Mouse (Mus musculus) layer of hippocampus, adult 8-10 months (tissue): ENCODE measurements around the gene Srm. TPM values are rescaled to one million over a fixed set of nuclear protein-coding genes. Genes with fewer than 3 reads are reported as not detected.

Experiments used
- DNase-seq, 2 experiments: peaks; one replicate each; pipeline ENCODE4 v3.0.0; 2022; ENCODE audit warnings: low spot score in 2 of 2
- total RNA-seq, 4 experiments: library from RNA; stranded (reverse); gene quantifications; 2 replicates each; pipeline ENCODE4 v1.2.4; 2022

Gene Srm
- total RNA-seq, 4 experiments from 2014 or later: 66.5 to 78.3 (median 72.2) TPM

DNA sequence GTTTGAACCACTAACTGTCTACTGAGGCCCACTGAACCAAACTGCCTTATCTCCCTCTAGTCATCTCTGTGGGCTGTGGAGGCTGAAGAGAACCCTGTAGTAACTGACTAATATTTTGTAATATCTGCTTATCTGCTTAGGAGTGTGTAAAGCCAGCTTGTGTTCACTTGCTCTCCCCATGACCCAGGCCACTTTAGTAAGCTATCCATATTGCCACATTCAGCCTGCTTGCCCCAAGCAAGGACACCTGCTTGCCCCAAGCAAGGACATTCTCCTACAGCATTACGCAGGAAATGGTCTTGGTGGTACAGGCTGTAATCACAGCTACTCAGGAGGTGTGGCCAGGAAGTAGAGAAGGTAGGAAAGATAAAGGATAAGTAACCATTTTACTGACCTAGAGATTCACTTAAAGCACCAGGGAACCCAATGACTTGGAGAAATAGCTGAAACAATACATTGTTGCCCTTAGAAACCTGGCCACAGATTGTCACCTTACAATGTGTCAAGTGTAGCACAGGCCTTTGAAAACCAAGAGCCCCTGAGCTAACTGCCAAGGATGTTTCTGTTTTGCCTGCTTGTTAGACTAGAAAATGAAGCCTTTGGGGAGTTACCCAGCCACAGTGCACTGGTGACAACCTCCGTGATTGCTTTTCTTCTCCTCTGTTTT is 42.2 kb downstream of the Srm start:
- no peak for DNase-seq

- DNase-seq: no peak
Observed at GRCm38 (mm10) chr4:148635309-148635708, 44.0 kb downstream of the Srm start.

DNA sequence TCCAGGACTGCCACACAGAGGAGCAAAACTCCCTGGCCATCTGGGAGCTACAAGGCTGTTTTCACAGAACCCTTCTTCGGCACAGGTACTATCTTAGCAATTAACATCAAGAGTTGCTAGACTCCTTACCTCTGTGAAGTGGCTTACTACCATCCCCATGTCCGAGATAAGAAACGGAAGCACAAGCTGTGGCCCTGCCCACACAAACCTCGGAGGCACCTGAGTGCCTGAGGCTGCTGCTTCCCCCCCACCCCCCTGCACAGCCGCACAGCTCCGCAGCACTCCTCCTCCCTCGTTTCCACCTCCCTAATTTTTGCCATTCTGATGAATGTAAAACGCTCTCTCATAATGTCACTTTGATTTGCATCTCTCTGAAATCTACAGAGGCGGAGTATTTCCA is 47.0 kb downstream of the Srm start:
- DNase-seq: no peak

GRCm38 (mm10) chr4:148639455-148639854 is 48.2 kb downstream of the Srm start:
- no peak for DNase-seq

DNA sequence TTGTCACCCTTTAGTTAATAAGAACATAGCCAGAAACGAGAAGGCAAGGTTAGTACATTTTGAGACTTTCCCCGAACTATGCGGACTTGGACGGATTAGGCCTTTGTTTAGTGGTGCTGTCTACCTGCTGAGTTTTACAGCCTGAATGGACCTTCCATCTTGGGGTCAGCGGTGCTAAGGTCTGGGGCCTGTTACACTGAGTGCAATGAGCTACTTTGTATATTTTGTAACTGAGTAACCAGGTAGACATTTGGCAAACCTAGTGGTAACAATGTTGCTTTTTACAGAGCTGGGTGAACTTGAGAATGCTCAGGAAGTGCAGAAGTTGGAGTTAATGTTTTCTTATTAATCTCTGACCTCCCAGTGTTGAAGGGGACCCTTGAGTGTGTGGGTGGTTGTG is 49.8 kb downstream of the Srm start:
- DNase-seq: no peak

- DNase-seq: no peak
Observed at GRCm38 (mm10) chr4:148643291-148644156, 52.2 kb downstream of the Srm start, which contains the start of gene Gm572. Gm572 (plus strand) TSS chr4:148643317.

GRCm38 (mm10) chr4:148644157-148644511 is 52.8 kb downstream of the Srm start:
- DNase-seq: peak in 1 of 2 experiments; percentile 59

Other genes with a start within 250 kb of the Srm start
- gene Ubiad1, start 146.7 kb upstream of the Srm start, total RNA-seq: 1 to 10 TPM; 7.9 to 8.5 (median 8.2) TPM
- 10 to 100 TPM; 84.8 to 92.8 (median 86.8) TPM for gene Mtor, start 142.9 kb upstream of the Srm start, total RNA-seq
- gene Angptl7, start 91.0 kb upstream of the Srm start, total RNA-seq: 1 to 10 TPM in 2 of 4 experiments, under 1 TPM in 1, not detected in 1; 0.33 to 1.2 (median 1.0) TPM
- gene Exosc10, start 33.1 kb upstream of the Srm start, total RNA-seq: 10 to 100 TPM; 50.1 to 52.6 (median 50.3) TPM
- 1 to 10 TPM; 1.1 to 5.5 (median 2.9) TPM for gene Masp2, start 11.1 kb downstream of the Srm start, total RNA-seq
- 100 to 1,000 TPM; 172 to 235 (median 219) TPM for gene Tardbp, start 35.5 kb downstream of the Srm start, total RNA-seq
- not detected for gene Gm572, start 51.8 kb downstream of the Srm start, total RNA-seq
- under 1 TPM; 0.61 to 0.80 (median 0.63) TPM for gene Casz1, start 212.9 kb downstream of the Srm start, total RNA-seq